Mouse (Mus musculus) hindbrain, embryonic 16.5 days (tissue): Measurements from ENCODE around the gene Apol11a. TPM values are rescaled to one million over a fixed set of nuclear protein-coding genes. Genes with fewer than 3 reads are reported as not detected.
"Not testable (repeated sequence)": the region's sequence is repeated elsewhere in the genome, so short reads cannot be mapped to it uniquely, and the experiment has no call there.

Experiments used
- ATAC-seq: fragments of 200-750 bp; cut with Nextera tagmentation; 2 replicates; pipeline ENCODE4 v1.8.0; 2017; ENCODE audit warnings: moderate TSS enrichment, moderate library complexity
- H3K27ac ChIP-seq: fragments of 300-500 bp; sonication (generic); 2 replicates; pipeline ENCODE4 v1.5.1; 2014; ENCODE audit warnings: low read depth, mild to moderate bottlenecking, control low read depth, low read length, moderate library complexity
- H3K27me3 ChIP-seq: fragments of 300-500 bp; sonication (generic); replicated peaks from 2 replicates; pipeline ENCODE4 v1.6.1; 2014; ENCODE audit warnings: low read length; ENCODE audit not compliant: control insufficient read depth, insufficient read depth
- H3K36me3 ChIP-seq: fragments of 300-500 bp; sonication (generic); 2 replicates; pipeline ENCODE4 v1.6.1; 2014; ENCODE audit warnings: mild to moderate bottlenecking, low read length, moderate library complexity, mixed read lengths; ENCODE audit not compliant: control insufficient read depth, insufficient read depth
- H3K4me1 ChIP-seq: fragments of 300-500 bp; sonication (generic); 2 replicates; pipeline ENCODE4 v1.6.1; 2014; ENCODE audit warnings: low read depth, low read length; ENCODE audit not compliant: control insufficient read depth, insufficient read depth
- H3K4me2 ChIP-seq: fragments of 300-500 bp; sonication (generic); 2 replicates; pipeline ENCODE4 v1.6.1; 2014; ENCODE audit warnings: mild to moderate bottlenecking, low read length, control low read depth, moderate library complexity
- H3K4me3 ChIP-seq: fragments of 300-500 bp; sonication (generic); 2 replicates; pipeline ENCODE4 v1.5.1; 2014; ENCODE audit warnings: mild to moderate bottlenecking, low read length, control low read depth, moderate library complexity
- H3K9ac ChIP-seq: fragments of 300-500 bp; sonication (generic); 2 replicates; pipeline ENCODE4 v1.6.1; 2014; ENCODE audit warnings: low read depth, mild to moderate bottlenecking, control low read depth, low read length, moderate library complexity
- H3K9me3 ChIP-seq: fragments of 300-500 bp; sonication (generic); 2 replicates; pipeline ENCODE4 v1.6.1; 2014; ENCODE audit warnings: mild to moderate bottlenecking, low read length, moderate library complexity; ENCODE audit not compliant: control insufficient read depth
- WGBS: fragments of 180-500 bp; shearing (Covaris S2); extraction: QIAGEN DNeasy Blood & Tissue Kit; methylation state at CpG from one replicate; pipeline ENCODE4 v1.1.7; 2014; 5-methylcytosine and 5-hydroxymethylcytosine counted together
- polyA plus RNA-seq: library from polyadenylated mRNA; unstranded; fragments of >200 nt; fragmentation: Nextera tagmentation; extraction: Ambion mirVana; gene quantifications from 2 replicates; pipeline ENCODE4 v1.2.1, GENCODE M21; 2015

Apol11a gene
- not detected in 2 replicates for polyA plus RNA-seq

- not testable (repeated sequence) for H3K9me3 ChIP-seq, H3K27ac ChIP-seq, ATAC-seq
Measured at GRCm38 (mm10) chr15:77507966-77508365, at the start of gene Apol11a. Gene Apol11a (plus strand): TSS chr15:77508271.

GRCm38 (mm10) chr15:77474699-77475390 is 33.2 kb upstream of the Apol11a start:
- H3K9me3 ChIP-seq, H3K9ac ChIP-seq, H3K4me3 ChIP-seq, H3K27ac ChIP-seq, H3K36me3 ChIP-seq, H3K4me2 ChIP-seq, H3K27me3 ChIP-seq, ATAC-seq, H3K4me1 ChIP-seq: not testable (repeated sequence)
- WGBS, result 84% methylated on average over 7 of the region's 7 CpGs

More at GRCm38 (mm10) chr15:77507966-77508365, at the start of gene Apol11a:
- H3K9ac ChIP-seq, H3K4me2 ChIP-seq, H3K36me3 ChIP-seq, H3K27me3 ChIP-seq, H3K4me1 ChIP-seq, H3K4me3 ChIP-seq: not testable (repeated sequence)

GRCm38 (mm10) chr15:77476693-77477092 is 31.4 kb upstream of the Apol11a start, which contains the start of gene Apol10a:
Gene Apol10a (plus strand): TSS chr15:77477047.
- 84% methylated on average over 2 of the region's 2 CpGs for WGBS
- H3K9ac ChIP-seq, ATAC-seq: not testable (repeated sequence)

GRCm38 (mm10) chr15:77482140-77482794 is 25.8 kb upstream of the Apol11a start:
- H3K4me3 ChIP-seq, result no peak overlapping the region
- H3K4me1 ChIP-seq, result no peaks in the 10 kb centered on the region
- 84% methylated on average over 4 of the region's 4 CpGs for WGBS
- no peak overlapping the region for H3K27ac ChIP-seq
- H3K4me2 ChIP-seq, result no peak overlapping the region
- no peaks in the 10 kb centered on the region for H3K36me3 ChIP-seq
- H3K27me3 ChIP-seq, result no peaks in the 10 kb centered on the region
- no peak for ATAC-seq
- no peaks in the 10 kb centered on the region for H3K9me3 ChIP-seq
- H3K9ac ChIP-seq, result no peak overlapping the region

More at GRCm38 (mm10) chr15:77476693-77477092, 31.4 kb upstream of the Apol11a start, which contains the start of gene Apol10a:
- H3K27me3 ChIP-seq, H3K27ac ChIP-seq, H3K4me2 ChIP-seq, H3K36me3 ChIP-seq, H3K4me3 ChIP-seq, H3K4me1 ChIP-seq, H3K9me3 ChIP-seq: not testable (repeated sequence)

- H3K4me3 ChIP-seq, H3K27me3 ChIP-seq, H3K9me3 ChIP-seq, H3K4me1 ChIP-seq, H3K27ac ChIP-seq, H3K9ac ChIP-seq, ATAC-seq, H3K4me2 ChIP-seq, H3K36me3 ChIP-seq: not testable (repeated sequence)
- WGBS, result no CpG with 5 or more reads among the region's 1 CpGs
Measured at GRCm38 (mm10) chr15:77493181-77493580, 14.9 kb upstream of the Apol11a start.

- 55% methylated on average over 1 of the region's 1 CpGs for WGBS
- H3K4me2 ChIP-seq, H3K9me3 ChIP-seq, H3K9ac ChIP-seq, H3K4me3 ChIP-seq, ATAC-seq, H3K4me1 ChIP-seq, H3K27ac ChIP-seq, H3K36me3 ChIP-seq, H3K27me3 ChIP-seq: not testable (repeated sequence)
Measured at GRCm38 (mm10) chr15:77494694-77495093, 13.4 kb upstream of the Apol11a start.

GRCm38 (mm10) chr15:77520596-77520995 is 12.5 kb downstream of the Apol11a start:
- 69% methylated on average over 4 of the region's 4 CpGs for WGBS
- not testable (repeated sequence) for H3K27ac ChIP-seq, H3K27me3 ChIP-seq, H3K36me3 ChIP-seq, H3K4me1 ChIP-seq, H3K4me2 ChIP-seq, ATAC-seq, H3K9me3 ChIP-seq, H3K4me3 ChIP-seq, H3K9ac ChIP-seq

GRCm38 (mm10) chr15:77523186-77523843 is 15.2 kb downstream of the Apol11a start:
- H3K36me3 ChIP-seq, H3K27me3 ChIP-seq, H3K9me3 ChIP-seq, H3K4me2 ChIP-seq, ATAC-seq, H3K4me3 ChIP-seq, H3K9ac ChIP-seq, H3K4me1 ChIP-seq, H3K27ac ChIP-seq: not testable (repeated sequence)
- WGBS, result 22% methylated on average over 6 of the region's 6 CpGs

GRCm38 (mm10) chr15:77533216-77533615 is 25.1 kb downstream of the Apol11a start, which contains the start of gene Apol7c:
Gene Apol7c (minus strand): TSS chr15:77533316.
- no peak within 1 kb of the TSS for H3K9ac ChIP-seq
- ATAC-seq, result no peak
- no peaks in the 10 kb centered on the region for H3K27me3 ChIP-seq
- H3K27ac ChIP-seq, result no peak within 1 kb of the TSS
- no peaks in the 10 kb centered on the region for H3K36me3 ChIP-seq
- no peak within 1 kb of the TSS for H3K4me3 ChIP-seq
- H3K4me2 ChIP-seq, result no peak within 1 kb of the TSS
- no peaks in the 10 kb centered on the region for H3K4me1 ChIP-seq
- no peaks in the 10 kb centered on the region for H3K9me3 ChIP-seq
